Mouse (Mus musculus) hindbrain, embryonic 11.5 days (tissue): ENCODE measurements around the gene Acot12. TPM values are rescaled to one million over a fixed set of nuclear protein-coding genes. Genes with fewer than 3 reads are reported as not detected.

Experiments
- ATAC-seq: fragments of 200-750 bp; cut with Nextera tagmentation; 2 replicates; pipeline ENCODE4 v1.8.0; 2017; ENCODE audit warnings: mild to moderate bottlenecking, moderate TSS enrichment, moderate library complexity; ENCODE audit not compliant: low FRiP score
- DNase-seq: peaks from one replicate; pipeline ENCODE4 v3.0.0-alpha.2; 2015; ENCODE audit warnings: low spot score
- H3K27ac ChIP-seq: fragments of 300-500 bp; sonication (generic); 2 replicates; pipeline ENCODE4 v1.5.1; 2014; ENCODE audit warnings: mild to moderate bottlenecking, low read depth, low read length
- H3K27me3 ChIP-seq: fragments of 300-500 bp; sonication (generic); 2 replicates; pipeline ENCODE4 v1.6.1; 2014; ENCODE audit warnings: mild to moderate bottlenecking, low read length, moderate library complexity, mixed read lengths; ENCODE audit not compliant: control insufficient read depth, insufficient read depth
- H3K36me3 ChIP-seq: fragments of 300-500 bp; sonication (generic); 2 replicates; pipeline ENCODE4 v1.6.1; 2014; ENCODE audit warnings: mild to moderate bottlenecking, low read length, moderate library complexity, mixed read lengths; ENCODE audit not compliant: control insufficient read depth, insufficient read depth
- H3K4me1 ChIP-seq: fragments of 300-500 bp; sonication (generic); replicated peaks from 2 replicates; pipeline ENCODE4 v1.6.1; 2014; ENCODE audit warnings: low read length, mixed read lengths; ENCODE audit not compliant: control insufficient read depth, insufficient read depth
- H3K4me2 ChIP-seq: fragments of 300-500 bp; sonication (generic); replicated peaks from 2 replicates; pipeline ENCODE4 v1.6.1; 2014; ENCODE audit warnings: mild to moderate bottlenecking, low read depth, low read length
- H3K4me3 ChIP-seq: fragments of 300-500 bp; sonication (generic); 2 replicates; pipeline ENCODE4 v1.5.1; 2014; ENCODE audit warnings: low read depth, low read length
- H3K9ac ChIP-seq: fragments of 300-500 bp; sonication (generic); 2 replicates; pipeline ENCODE4 v1.6.1; 2014; ENCODE audit warnings: low read depth, low read length
- H3K9me3 ChIP-seq: fragments of 300-500 bp; sonication (generic); 2 replicates; pipeline ENCODE4 v1.6.1; 2016; ENCODE audit warnings: low read length; ENCODE audit not compliant: control insufficient read depth
- WGBS: fragments of 180-500 bp; shearing (Covaris S2); extraction: QIAGEN DNeasy Blood & Tissue Kit; methylation state at CpG from one replicate; pipeline ENCODE4 v1.1.7; 2014; 5-methylcytosine and 5-hydroxymethylcytosine counted together
- polyA plus RNA-seq: library from polyadenylated mRNA; unstranded; fragments of >200 nt; fragmentation: Nextera tagmentation; extraction: Ambion mirVana; gene quantifications from 2 replicates; pipeline ENCODE4 v1.2.1, GENCODE M21; 2014

Acot12 gene
- polyA plus RNA-seq, 1 experiment from 2014 or later, result 0.11 TPM

- ATAC-seq (no peak), DNase-seq (no peak)
- H3K9me3 ChIP-seq, result no peaks in the 10 kb centered on the region
- no peaks in the 10 kb centered on the region for H3K4me1 ChIP-seq
- no peak overlapping the region for H3K4me2 ChIP-seq
- H3K27me3 ChIP-seq, result no peaks in the 10 kb centered on the region
- no peak overlapping the region for H3K4me3 ChIP-seq
- H3K27ac ChIP-seq, result no peak overlapping the region
- no peaks in the 10 kb centered on the region for H3K36me3 ChIP-seq
- 77% methylated on average over 2 of the region's 2 CpGs for WGBS
- no peak overlapping the region for H3K9ac ChIP-seq
Observed at GRCm38 (mm10) chr13:91826066-91826465, 84.8 kb downstream of the Acot12 start.

DNA sequence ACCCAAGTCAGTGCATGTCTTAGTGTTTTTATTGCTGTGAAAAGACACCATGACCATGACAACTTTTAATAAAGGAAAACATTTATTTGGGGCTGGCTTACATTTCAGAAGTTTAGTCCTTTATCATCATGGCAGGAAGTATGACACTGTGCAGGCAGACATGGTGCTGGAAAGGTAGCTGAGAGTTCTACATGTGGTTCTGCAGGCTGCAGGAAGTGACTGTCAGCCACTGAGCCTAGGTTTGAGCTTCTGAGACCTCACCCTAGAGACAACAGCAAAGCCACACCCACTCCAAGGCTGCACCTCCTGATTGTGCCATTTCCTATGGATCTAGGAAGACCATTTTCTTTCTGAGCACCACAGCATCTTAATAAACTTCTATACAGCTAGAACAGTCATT is 86.6 kb downstream of the Acot12 start:
- Histone ChIP-seq H3K4me2 (no peak overlapping the region), H3K4me3 (no peak overlapping the region), H3K4me1 (no peaks in the 10 kb centered on the region), H3K36me3 (no peaks in the 10 kb centered on the region), H3K9ac (no peak overlapping the region), H3K9me3 (no peaks in the 10 kb centered on the region), H3K27me3 (no peaks in the 10 kb centered on the region), H3K27ac (no peak overlapping the region)
- DNase-seq, result no peak
- ATAC-seq, result no peak

Other genes starting within 250 kb of the Acot12 start
- 27.3 and 31.7 TPM in 2 replicates for gene Zcchc9, start 66.2 kb downstream of the Acot12 start, polyA plus RNA-seq
- not detected in 2 replicates for gene Ckmt2, start 135.4 kb downstream of the Acot12 start, polyA plus RNA-seq